In the genomic region with DNA sequence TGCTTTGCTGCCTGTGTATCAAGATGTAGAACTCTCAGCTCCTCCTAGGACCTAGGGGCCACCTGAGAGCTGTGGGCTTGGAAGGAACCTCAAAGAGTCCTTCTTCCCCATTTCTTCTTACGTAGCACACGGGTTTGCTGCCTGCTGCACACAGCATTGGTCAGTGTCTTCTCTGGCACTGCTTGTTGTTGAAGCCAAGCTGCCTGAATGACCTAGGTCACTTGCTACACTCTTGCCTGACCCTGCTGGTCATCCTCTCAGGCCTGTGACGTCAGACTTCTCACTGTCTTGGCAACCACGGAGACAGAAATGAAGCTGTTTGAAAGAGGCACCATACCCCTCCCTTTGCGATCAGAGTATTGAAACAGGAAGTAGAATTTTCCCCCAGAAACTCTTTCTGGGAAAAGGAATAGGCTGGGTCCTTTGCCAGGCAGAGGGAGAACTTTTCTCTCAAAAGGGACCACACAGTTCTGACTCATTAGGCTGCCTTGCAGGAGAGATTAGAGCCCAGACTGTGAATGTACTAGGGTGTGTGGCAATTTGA, we compare ENCODE assay signal across 10 mouse cellular contexts. TPM values are rescaled to one million over a fixed set of nuclear protein-coding genes. Genes with fewer than 3 reads are reported as not detected.
DNase-seq lines count a peak whose midpoint lies in the region.
"Had no signal": no experiment of that assay in that cellular context is flagged by ENCODE, and none has a peak within 500 bp of the region (broad histone marks: within the 10 kb centered on the region; RNA-seq: fewer than 3 reads in every experiment).

No protein-coding gene starts in this region.

- DNase-seq in heart, postnatal 10 days, result peak; percentile 6 to 14
- no peak for DNase-seq in heart, postnatal 36 days
- peak; percentile 72 for DNase-seq in A20 (ENCODE audit: low read depth, low spot score)
- DNase-seq in adrenal gland, adult 8-10 months, result peak; percentile 40
- peak; percentile 44 to 47 for DNase-seq in lung, postnatal 4 days
- no peak for DNase-seq in yolk sac, embryonic 10.5 days (ENCODE audit: low spot score)
- no peak for DNase-seq in cerebellum, adult 8-10 months
- no peak for DNase-seq in right cerebral cortex, adult 18-20 months
- DNase-seq: forebrain, postnatal 0 days; thymus, postnatal 4 days had no signal

- intact Hi-C loops in heart, postnatal 10 days (cut with DNase I), result no loop called here
- intact Hi-C loops in heart, postnatal 36 days (cut with DNase I), result no loop called here

RNA-seq across cellular contexts. Expression of gene Chst11, which starts 27.0 kb away (rescaled TPM):
- total RNA-seq in heart, postnatal 10 days (2021), result 1 to 10 TPM; 3.7 to 5.8 TPM
- 1 to 10 TPM; 2.8 to 3.2 TPM for total RNA-seq in heart, postnatal 36 days (2021)
- 10 to 100 TPM; 42.6 to 79.6 (median 61.1) TPM for total RNA-seq in adrenal gland, adult 8-10 months (2022)

Comparison
In these comparisons a context has a peak if more than half of its experiments do, and no peak if none do; other contexts are left out.
1. DNase-seq: peak in heart, postnatal 10 days (2 of 2), A20 (single experiment), adrenal gland, adult 8-10 months (single experiment) and lung, postnatal 4 days (2 of 2); none in heart, postnatal 36 days (0 of 2), yolk sac, embryonic 10.5 days (single experiment), cerebellum, adult 8-10 months (single experiment) and right cerebral cortex, adult 18-20 months (single experiment).
2. RNA of gene Chst11, which starts 27.0 kb away (total RNA-seq): 42.6 to 79.6 TPM in adrenal gland, adult 8-10 months; 3.7 to 5.8 TPM in heart, postnatal 10 days and 2.8 to 3.2 TPM in heart, postnatal 36 days; every median in the first group is over 4 times any median in the second.